Mouse (Mus musculus) brain, adult 2 months (tissue): ENCODE data around the gene Glb1l2.

Experiments used
- DNase-seq: peaks from one replicate; pipeline ENCODE4 v3.0.0; 2011; ENCODE audit warnings: low read depth, low spot score

The Glb1l2 gene

GRCm38 (mm10) chr9:26805935-26806666, at the start of gene Glb1l2:
Glb1l2 (minus strand) TSS chr9:26806468.
- peak; percentile 87 for DNase-seq

DNA sequence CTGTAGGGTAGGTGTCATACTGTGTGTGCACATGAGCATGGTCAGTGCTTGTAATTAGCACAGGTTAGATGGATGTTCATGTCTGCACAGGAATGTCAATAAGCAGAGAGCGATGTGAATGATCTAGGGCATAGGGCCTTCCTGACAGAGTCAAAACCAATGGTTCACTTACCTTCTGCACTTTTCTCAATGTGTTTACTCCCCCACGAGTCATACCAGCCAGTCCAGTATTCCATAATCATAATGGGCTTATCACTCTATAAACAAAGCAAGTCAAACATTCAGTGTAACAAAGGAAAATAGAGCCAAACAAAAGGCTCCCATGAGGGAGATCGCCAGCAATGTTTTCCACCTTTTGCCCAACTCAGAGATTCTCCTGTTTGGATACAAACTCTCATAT, 24.8 kb upstream of the Glb1l2 start:
- DNase-seq, result no peak

DNA sequence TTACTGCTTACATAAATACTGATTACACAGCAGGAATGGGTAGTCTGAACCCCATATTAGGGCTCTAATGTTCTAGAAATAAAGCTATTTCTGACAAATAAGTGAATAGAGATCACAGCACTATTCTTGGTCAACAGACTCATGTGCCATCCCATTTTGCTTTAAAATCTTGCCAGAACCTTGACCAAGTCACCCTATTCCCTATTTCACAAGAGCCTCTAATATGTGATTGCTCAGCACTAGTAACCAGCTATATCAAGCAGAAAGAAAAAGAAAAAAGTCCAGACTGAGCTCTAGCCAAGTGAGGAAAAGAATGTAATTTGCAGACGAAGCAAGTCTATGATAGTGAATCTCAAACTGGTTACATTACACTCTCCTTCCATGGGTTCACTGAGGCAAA, 13.7 kb upstream of the Glb1l2 start:
- no peak for DNase-seq

GRCm38 (mm10) chr9:26808735-26809134, 2.5 kb upstream of the Glb1l2 start:
- DNase-seq, result no peak

DNA sequence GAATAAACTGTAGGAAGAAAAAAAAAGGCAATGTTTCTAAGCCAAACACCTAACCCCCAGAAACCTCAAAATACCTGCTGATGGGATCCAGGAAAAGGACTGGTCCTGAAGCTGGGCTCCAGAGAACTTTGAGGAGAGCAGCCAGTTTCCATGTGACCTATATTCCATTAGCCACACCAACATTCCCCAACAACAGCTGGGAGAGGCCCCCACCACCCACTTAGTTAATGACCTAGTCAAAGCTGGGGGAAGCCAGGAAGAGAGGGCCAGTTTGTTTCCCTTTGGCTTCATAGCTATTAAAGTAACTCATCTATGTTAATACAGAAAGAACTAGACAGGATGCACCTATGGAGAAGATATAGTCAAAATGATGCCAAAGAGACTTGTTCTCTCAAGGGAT, 1.9 kb downstream of the Glb1l2 start:
- DNase-seq, result no peak

GRCm38 (mm10) chr9:26800357-26800756, 5.9 kb downstream of the Glb1l2 start:
- DNase-seq, result no peak

DNA sequence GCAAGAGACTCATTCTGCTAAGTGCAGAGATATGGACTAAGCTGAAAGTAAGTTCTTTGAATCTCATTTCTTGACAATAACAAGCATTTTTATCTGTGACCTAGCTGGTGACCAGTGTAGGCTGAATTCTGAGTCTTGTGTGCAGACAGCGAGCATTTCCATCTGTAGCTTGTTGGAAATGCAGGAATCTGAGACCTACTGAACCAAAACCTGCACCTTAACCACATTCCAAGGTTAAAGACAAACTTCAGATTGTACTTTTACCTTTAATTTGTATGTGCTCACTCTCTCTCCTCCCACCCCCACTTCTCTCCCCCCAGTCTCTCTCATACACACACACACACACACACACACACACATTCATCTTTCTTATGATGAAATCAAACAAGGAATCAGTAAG, 7.5 kb downstream of the Glb1l2 start:
- no peak for DNase-seq

- no peak for DNase-seq
Measured at GRCm38 (mm10) chr9:26798205-26798604, 8.1 kb downstream of the Glb1l2 start.

GRCm38 (mm10) chr9:26792829-26793228, 13.4 kb downstream of the Glb1l2 start:
- DNase-seq, result peak; percentile 37

DNA sequence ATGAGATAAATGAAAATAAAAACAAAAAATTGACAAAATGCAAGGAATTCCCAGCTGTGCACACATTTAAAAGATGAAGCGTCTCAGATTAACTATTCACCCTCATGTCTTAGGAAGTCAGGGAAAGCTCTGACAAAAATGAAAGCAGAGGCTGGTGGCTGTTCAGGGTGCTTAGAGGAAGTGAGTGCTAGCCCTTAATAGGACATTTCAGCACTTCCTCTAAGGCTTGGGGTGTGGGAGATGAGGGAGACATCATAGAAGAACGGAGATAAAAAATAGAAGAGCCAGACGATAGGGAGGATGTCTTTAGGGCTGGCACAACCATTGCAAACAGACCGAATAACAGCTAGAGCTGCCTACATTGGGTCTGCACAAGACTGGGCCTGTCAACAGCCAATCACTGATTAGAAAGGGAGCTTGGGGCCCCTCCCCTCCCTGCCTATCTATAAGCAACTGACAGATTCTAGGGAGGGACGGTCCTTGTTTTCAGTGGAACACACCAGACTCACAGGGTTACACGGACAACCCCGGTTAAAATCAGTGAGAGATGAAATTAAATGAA, 22.8 kb downstream of the Glb1l2 start:
- DNase-seq, result peak; percentile 40

GRCm38 (mm10) chr9:26778421-26778820, 27.8 kb downstream of the Glb1l2 start:
- no peak for DNase-seq

DNA sequence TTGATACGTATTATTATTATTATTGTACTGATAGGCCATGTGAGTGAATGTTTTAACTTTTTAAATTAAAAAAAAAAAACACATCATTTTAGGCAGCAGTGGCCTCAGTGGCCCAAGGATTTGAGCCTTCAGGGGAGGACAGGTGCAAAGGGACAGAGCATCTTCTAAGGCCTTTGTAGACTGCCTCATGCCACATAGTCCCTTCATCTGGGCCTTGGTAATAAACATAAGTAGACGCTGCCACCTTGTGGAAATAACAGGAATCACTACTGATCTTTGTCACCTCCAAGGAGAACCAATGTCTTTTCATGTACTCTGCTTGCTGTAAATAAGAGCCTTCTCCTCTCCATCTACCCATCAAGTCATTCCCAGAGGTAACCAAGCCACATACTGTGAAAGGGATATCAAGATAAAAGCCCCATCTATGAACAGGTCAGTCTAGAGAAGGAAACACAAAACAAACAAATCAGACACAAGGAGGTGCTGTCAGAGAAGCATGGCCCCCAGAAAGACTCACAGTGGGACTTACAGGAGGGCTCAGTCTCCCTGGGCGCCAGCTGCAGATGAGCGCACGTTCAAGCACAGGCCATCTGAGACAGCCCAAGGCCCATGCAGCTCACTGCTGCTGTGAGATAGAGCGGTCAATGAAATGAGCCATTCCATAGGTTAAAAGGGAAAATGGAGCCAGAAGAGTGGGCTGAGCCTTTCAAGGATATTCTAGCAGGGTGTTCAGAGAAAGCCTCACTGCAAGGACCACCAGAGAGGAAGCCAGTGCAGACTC, 30.0 kb downstream of the Glb1l2 start:
- peak; percentile 84 for DNase-seq

GRCm38 (mm10) chr9:26775700-26776099, 30.6 kb downstream of the Glb1l2 start:
- DNase-seq, result no peak

DNA sequence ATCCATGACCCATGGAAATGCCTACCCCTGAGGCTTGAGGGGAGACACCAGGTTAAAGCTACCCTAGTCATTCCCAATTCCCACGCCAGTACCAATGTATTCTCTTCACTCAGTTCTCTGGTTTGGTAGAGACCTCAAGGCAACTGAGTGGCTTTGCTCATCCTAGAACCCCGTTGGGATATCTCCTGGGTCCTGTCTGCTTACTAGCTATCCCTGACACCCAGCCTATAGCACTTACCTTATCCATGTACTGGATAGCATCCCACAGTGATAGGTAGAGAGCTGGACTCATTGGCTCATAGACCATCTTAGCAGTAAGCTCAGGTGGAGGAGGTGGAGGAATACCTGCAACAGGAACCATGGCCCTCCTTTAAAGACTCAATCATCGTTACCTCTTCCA, 38.1 kb downstream of the Glb1l2 start:
- no peak for DNase-seq

DNA sequence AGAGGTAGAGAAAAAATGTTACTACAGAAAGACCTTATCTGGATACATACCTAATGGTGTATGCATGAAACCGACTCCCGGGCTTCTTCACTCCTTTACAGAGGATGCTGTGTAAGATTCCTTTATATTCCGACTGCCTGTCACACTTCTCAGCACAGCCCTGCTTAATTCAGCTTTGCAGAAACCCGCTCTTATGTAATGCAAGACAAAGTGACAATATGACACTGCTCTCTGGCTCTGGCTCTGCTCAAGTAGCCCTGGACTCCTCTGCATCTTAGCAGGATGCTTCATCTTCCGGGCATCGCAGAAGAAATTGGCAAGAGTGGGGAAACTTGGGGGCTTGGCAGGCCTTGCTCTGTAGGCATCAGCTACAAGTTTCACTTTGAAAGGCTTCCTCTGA, 43.8 kb downstream of the Glb1l2 start:
- peak; percentile 57 for DNase-seq

DNA sequence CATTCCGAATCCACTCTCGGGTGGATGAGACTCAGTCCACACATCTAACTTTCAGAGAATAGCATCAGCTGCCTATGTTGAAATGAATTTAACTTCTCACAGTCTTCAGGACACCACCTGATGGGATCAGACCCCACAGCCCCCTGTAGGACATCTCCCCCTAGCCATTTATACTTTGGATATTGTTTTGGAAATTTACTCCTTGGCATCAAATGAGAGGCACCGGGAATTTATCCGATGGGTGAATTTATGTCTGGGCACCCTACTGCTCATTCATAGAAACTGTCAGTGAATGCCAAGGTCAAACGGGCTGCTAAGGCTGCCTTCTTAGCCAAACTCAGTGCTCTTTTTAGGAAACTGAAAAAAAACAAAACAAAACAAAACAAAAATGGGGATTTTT, 45.7 kb downstream of the Glb1l2 start:
- DNase-seq, result no peak

GRCm38 (mm10) chr9:26760081-26760480, 46.2 kb downstream of the Glb1l2 start:
- peak; percentile 89 for DNase-seq

DNA sequence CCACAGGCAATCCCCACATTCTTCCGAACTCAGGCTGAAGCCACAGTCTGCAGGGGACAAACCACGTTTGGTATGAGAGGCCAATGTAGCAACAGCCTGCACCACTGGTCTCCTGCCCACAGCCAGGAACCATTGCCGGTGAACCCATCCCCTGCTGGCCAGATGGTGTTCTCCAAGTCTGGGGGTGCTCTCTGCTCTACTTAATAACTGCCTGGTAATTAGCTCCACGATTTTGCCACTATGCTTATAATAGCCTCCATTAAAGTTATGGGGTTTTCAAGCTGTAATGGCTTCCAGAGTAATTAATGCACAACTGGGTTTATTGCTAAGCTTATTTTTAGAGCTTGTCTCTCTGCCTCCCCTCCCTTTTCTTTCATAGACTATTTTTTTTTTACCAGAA, 57.4 kb downstream of the Glb1l2 start:
- no peak for DNase-seq

GRCm38 (mm10) chr9:26747121-26747520, 59.1 kb downstream of the Glb1l2 start:
- no peak for DNase-seq

- DNase-seq, result peak; percentile 85
Measured at GRCm38 (mm10) chr9:26742817-26743216, 63.5 kb downstream of the Glb1l2 start.

DNA sequence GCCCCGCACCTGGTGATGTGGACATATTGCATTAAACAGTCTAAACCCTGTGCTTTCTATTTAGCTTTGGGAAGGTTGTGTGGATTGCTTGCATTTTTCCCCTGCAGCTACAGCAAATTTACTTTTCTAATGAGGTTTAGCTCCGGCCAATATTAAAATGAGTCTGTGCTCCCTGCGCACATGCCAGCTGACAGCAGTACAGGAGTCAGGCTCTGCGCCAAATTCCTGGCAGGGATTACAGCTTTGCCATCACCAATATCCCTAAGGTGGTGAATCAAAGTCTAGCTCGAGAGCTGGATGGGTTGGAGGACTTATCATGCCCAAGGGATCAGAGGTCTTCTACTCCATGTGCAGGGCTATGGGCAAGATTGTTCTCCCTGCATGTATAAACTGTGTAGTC, 69.2 kb downstream of the Glb1l2 start:
- peak; percentile 71 for DNase-seq

GRCm38 (mm10) chr9:26733986-26734385, 72.3 kb downstream of the Glb1l2 start:
- DNase-seq, result peak; percentile 46
